Mouse (Mus musculus): ENCODE results near the gene Gm10190.
"Not testable (repeated sequence)": the region's sequence is repeated elsewhere in the genome, so short reads cannot be mapped to it uniquely, and the experiment has no call there.

Gm10190 gene

DNA sequence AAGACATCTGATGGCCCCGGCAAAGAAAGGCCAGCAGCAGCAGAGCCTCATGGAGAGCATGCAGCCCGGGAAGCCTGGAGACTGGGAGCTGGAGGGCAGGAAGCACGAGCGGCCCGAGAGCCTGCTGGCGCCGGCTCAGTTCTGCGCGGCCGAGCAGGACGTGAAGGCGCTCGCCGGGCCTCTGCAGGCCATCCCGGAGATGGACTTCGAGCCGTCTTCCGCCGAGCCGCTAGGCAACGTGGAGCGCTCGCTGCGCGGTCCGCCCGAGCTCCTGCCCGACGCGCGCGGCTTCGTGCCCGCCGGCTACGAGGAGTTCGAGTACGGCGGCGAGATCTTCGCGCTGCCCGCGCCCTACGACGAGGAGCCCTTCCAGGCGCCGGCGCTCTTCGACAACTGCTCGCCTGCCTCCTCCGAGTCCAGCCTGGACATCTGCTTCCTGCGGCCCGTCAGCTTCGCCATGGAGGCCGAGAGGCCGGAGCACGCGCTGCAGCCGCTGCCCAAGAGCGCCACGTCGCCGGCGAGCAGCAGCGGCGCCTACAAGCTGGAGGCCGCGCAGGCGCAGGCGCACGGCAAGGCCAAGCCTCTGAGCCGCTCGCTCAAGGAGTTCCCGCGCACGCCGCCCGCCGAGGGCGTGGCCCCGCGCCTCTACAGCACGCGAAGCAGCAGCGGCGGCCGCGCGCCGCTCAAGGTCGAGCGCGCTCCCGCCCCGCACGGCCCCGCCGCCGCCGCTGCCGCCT, at the start of gene Gm10190:
Gene Gm10190, minus strand, starts transcription at position 553 of the 737 bp plus-strand sequence.
- no peak for DNase-seq (ENCODE audit: low read depth, low spot score)

DNA sequence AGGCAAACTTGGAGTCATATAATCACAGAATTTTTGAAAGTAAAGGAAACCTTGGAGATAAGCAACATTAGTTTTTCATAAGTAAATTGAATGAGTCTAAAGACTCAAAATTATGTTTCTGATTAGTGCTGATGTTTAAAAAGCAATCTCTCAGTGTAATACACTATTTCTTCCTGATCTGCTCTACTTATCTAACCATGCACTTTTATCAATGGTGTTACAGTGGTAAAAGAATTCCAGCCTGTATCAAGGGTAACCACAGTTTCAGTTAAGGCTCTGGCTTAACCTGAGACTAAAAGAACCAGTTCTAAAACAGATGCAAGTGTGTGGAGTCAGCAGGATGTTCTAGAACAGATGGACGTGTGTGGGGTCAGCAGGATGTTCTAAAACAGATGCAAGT, 47.7 kb upstream of the Gm10190 start:
- no peak for DNase-seq (ENCODE audit: low read depth, low spot score)

- DNase-seq (ENCODE audit: low read depth, low spot score): no peak
Measured at GRCm38 (mm10) chr17:80418572-80419210, 45.4 kb upstream of the Gm10190 start.

- DNase-seq (ENCODE audit: low read depth, low spot score): no peak
Measured at GRCm38 (mm10) chr17:80411182-80411581, 37.8 kb upstream of the Gm10190 start.

DNA sequence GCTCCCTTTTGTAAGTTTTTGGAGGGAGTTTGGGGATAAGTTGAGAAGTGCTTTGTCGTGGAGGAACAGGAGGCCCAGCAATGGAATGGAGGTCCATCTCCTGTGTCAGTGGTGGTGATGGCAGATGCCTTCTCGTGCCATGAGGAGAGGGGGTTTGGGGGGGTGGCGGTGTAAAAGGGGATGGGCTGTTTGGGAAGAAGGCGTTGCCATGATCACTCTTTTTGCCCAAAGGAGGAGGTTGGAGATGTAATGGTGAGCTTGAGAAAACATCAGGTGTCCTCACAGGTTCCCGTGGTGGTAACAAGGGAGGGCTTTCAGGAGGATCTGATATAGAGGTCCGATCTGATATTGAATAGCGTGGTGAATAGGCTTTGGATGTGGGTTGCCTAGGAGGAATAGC, 24.9 kb upstream of the Gm10190 start:
- no peak for DNase-seq (ENCODE audit: low read depth, low spot score)

DNA sequence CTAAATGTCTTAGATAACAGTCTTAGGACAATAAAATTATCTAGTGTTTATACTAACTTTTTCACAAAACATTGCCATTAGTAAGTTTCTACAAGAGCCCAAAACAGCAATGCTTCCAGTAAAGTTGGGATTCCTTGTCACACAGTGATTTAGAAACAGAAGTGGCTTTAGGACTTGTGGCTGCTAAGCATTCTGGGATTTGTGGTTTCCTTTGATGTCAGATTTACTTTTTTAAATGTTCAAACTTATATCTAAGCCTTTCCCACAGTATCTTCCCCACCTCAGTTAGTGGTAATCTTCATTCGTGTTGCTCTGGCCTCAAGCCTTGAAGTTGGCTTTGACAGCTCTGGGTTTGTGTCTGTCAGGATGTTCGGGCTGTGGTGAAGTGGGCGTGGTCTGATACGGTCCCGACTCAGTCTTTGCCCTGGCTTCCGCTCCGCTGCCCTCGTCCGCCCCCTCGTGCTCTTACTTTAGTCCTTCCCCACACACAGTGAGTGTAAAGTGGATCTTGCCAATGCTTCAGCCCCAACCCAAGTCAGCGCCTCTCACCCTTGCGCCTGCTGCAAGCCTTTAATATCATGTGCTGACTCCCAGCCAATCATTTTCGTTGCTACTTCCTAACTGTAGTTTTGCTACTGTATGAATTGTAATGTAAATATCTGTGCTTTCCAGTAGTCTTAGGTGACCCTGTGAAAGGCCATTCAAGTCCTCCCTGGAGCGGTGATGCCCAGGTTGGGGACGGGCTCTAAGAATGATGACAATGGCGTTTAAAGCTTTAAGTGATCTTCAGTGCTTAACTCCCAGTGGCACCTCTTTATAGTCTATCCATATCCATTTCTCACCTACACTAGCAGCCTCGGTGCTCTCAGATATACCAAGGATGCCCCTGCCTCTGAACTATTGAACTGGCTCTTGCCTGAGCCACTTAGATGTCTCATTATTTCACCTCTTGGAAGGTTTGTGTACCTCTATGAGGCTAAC, 18.4 kb upstream of the Gm10190 start:
- DNase-seq (ENCODE audit: low read depth, low spot score): no peak

- DNase-seq (ENCODE audit: low read depth, low spot score): no peak
Measured at GRCm38 (mm10) chr17:80390024-80390423, 16.7 kb upstream of the Gm10190 start.

DNA sequence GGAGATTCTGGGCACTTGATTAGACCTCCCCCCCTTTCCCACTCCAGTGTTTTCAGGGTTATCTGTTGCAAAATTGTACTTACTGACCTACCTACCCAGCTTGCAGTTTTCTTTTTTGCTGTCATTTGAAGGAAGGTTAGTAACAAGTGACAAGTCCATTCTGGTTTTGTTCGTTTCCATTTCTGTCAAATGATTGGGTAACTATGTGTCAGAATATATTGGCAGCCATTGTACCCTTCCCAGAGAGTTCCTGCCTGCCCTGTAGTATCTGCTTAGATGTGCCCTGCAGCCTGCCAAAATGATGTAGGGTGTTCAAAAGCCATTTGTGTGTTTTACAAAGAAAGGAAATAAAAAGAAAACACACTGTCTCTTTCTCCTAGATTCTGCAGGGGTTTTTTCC, 12.3 kb upstream of the Gm10190 start:
- no peak for DNase-seq (ENCODE audit: low read depth, low spot score)

- not testable (repeated sequence) for DNase-seq (ENCODE audit: low read depth, low spot score)
Measured at GRCm38 (mm10) chr17:80378386-80378785, 5.0 kb upstream of the Gm10190 start.

DNA sequence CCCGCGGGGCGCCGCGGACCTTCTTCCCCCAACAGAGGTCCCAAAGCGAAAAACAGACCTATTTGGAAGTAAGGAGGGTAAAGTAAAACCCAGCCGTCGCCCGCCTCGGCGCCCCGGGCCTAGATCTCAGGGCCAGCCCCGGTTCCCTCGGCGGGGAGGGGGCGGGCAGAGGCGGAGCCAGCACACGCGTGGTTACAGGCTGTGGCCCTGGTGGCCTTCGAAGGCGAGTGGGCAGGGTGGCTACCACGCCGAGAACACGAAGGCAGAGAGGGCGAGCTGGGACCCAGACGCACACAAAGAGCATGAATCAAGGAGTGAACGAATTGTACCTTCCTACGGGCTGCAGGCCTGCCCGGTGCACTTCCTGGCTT, 370 bp upstream of the Gm10190 start:
- DNase-seq (ENCODE audit: low read depth, low spot score): no peak

DNA sequence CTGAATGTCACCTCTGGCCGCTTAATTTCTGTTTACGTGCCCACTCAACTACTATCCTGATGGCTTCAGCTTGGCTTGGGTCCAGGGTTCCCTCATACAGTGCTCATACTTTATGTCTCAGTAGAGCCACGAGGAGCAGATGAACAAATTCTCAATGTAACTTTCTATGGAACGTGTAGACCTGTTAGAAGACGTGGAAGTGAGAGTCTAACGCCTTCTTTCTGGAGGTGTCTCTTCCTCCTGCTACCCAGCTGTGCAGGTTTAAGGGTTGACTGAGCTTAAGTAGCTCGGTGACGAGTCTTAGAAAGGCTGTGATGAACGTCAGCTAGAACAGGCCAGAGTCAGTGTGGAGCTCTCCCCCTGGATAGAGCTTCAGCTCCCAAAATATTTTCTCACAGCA, 4.7 kb downstream of the Gm10190 start:
- no peak for DNase-seq (ENCODE audit: low read depth, low spot score)

- no peak for DNase-seq (ENCODE audit: low read depth, low spot score)
Measured at GRCm38 (mm10) chr17:80367276-80367675, 6.1 kb downstream of the Gm10190 start.

DNA sequence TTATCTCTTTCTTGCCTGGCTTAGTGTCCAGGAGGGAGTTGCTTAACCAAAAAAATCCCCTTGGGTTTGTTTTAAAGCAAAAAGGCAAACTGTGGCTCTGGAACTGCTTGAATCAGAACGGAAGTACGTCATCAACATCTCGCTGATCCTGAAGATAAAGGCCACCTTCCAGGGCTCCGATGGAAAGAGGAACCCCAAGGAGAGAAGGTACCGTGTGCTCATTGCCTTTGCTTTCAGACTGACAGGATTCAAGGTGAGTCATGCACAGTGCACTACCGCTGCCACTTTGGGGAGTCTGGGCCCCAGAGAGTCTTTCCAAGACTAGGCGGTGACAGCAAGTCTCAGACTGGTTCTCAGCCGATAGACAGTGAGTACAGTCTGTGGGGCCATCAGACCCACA, 13.1 kb downstream of the Gm10190 start:
- no peak for DNase-seq (ENCODE audit: low read depth, low spot score)

DNA sequence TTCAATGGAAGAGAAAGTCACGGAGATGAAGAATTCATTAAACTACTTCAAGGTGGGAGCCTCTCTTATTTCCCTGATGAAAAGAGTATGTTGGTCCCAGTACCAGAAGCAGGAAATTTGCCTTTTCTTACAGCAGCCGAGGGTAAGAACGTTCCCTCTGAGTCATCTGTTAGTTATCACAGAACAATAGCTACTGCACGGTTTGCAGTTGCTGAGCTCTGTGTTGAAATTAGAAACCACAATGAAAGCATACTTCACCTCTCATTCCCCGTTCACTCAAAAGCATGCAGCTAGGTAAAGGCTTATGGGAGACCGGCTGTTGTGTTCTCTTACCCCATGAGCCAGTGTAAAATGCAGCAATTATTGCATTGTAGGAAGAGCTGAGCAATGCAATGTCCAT, 26.1 kb downstream of the Gm10190 start:
- no peak for DNase-seq (ENCODE audit: low read depth, low spot score)

- no peak for DNase-seq (ENCODE audit: low read depth, low spot score)
Measured at GRCm38 (mm10) chr17:80346591-80347125, 26.7 kb downstream of the Gm10190 start.

DNA sequence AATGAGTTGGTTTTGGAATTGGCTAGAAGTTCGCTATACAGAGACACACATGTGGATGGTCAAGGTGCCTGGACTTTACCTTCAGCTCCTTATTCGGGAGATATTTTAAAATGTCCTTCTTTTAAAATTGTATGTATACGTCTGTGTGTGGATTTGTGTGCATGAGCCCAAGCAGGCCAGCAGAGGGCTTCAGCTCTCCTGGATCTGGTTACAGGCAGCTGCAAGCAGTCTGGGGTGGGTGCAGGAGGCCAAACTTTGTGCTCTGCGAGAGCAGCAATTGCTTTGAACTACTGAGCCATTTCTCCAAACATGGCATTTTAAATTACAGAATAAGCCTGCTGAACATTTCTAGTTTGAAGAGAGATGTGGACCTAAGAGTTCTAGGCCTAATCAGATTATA, 28.1 kb downstream of the Gm10190 start:
- no peak for DNase-seq (ENCODE audit: low read depth, low spot score)

GRCm38 (mm10) chr17:80332386-80332785, 41.0 kb downstream of the Gm10190 start:
- DNase-seq (ENCODE audit: low read depth, low spot score): no peak

DNA sequence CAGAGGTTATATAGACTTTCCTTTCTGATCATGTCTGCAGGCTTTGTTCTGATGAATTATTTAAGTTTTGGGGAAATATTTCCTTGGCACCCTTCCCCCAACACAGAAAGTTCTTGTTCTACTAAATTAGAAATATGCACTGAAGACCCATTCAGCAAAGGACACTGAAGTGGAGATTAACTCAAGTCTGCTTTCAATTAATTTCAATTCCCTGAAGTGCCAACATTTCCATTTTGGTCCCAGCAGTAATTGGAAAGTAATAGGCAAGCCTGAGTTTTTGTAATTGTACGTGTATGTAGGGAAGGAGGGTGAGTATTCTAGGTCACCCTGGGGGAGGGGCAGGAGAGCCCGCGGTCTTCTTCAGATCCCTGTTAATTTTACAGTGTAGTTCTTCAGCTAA, 46.9 kb downstream of the Gm10190 start:
- no peak for DNase-seq (ENCODE audit: low read depth, low spot score)

GRCm38 (mm10) chr17:80325456-80325855, 47.9 kb downstream of the Gm10190 start:
- no peak for DNase-seq (ENCODE audit: low read depth, low spot score)

DNA sequence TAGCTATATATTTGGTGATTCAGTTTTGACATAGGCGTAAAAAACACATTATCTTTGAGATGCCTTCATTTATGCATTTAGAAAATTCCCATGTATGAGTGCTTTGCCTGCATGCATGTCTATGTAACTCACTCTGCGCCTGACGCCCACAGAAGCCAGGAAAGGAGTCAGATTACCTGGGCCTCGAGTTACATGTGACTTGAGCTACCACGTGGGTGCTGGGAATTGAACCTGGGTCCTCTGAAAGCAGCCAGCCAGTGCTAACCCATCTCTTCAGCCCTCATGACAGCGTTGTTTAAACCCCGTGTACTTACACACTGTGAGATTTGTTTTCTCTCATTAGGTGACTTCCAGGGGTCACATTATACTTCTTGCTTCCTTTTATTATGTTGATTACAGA, 48.8 kb downstream of the Gm10190 start:
- no peak for DNase-seq (ENCODE audit: low read depth, low spot score)

DNA sequence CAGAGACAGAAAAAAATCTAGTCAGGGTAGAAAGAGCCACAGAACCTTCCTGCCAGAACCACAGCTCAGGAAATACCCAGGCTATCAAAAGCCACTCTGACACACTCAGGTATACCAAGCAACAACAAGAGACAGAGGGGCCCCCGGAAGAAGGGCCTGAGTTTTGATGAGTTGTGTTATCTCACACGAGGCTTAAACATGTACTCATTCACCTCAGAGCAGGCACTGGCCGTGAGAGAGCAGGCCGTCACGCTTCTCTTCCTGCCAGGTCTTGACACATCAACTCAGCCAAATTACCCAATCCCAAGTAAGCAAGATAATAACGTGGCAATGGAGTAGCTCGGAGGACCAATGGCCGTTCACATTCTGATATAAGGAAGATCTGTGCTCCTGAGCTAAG, 49.7 kb downstream of the Gm10190 start:
- DNase-seq (ENCODE audit: low read depth, low spot score): no peak

All from c-Kit-negative CD71-positive TER-119-positive erythroid progenitor cells, embryonic 14.5 days (primary cell).